Mouse (Mus musculus) spleen, postnatal 10 days (tissue): Measurements from ENCODE around the gene Clec9a.
A peak's percentile ranks its signal among the peaks of the same experiment; 100 is the strongest.

Source experiments
- DNase-seq, 2 experiments: peaks; one replicate each; pipeline ENCODE4 v3.0.0; 2021 to 2022; ENCODE audit warnings: low spot score in 2 of 2

The Clec9a gene

DNA sequence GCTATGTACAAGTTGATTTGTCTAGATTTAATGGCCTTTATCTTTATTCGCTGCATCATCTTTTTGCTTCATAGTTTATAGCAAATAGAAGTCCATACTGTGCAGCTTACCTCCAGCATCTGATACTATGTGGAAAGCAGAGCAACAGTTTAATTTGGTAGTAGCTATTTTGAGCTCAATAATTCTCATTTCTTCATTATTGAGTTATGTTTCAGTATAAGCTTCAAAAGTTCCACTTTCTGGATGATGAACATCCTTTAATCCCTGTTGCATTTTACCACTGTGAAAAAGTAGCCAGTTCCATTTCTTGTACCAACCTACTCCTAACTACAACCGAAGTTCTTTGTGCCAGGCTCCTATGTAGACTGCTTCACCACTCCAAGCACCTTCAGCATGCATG is at the start of gene Clec9a:
Gene Clec9a (plus strand): TSS at position 301 of the 400 bp plus-strand sequence.
- no peak for DNase-seq

GRCm38 (mm10) chr6:129359515-129359914 is 49.1 kb upstream of the Clec9a start:
- DNase-seq, result no peak

GRCm38 (mm10) chr6:129363942-129364341 is 44.7 kb upstream of the Clec9a start:
- DNase-seq, result no peak

- DNase-seq, result peak; percentile 18 to 57
These were observed 42.7 kb upstream of the Clec9a start for GRCm38 (mm10) chr6:129365959-129366359.

- no peak for DNase-seq
These were observed 39.1 kb upstream of the Clec9a start for GRCm38 (mm10) chr6:129369374-129370132.

DNA sequence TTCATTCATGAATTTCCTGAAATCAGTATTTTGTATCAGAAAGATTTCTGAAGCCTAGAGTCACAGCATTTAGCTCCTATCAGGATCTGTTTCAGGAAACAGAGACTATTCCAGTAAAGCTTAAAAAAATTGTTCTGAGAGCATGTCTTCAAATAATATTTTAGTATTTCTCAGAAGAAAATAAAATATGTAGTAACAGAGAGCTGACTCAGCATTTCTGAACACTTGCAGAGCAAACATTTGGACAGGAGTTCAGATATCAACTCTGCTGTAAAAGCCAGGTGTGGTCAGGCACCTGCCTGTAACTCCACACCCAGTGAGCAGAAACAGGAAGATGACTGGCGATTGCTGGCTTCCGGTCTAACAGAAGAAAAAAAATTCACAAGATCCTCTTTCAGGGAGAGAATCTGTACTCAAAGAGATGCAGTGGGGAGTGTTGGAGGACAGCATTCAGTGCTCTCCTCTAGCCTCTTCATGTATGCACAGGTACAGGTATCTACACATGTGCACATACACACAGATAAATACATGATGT is 33.7 kb upstream of the Clec9a start:
- no peak for DNase-seq

DNA sequence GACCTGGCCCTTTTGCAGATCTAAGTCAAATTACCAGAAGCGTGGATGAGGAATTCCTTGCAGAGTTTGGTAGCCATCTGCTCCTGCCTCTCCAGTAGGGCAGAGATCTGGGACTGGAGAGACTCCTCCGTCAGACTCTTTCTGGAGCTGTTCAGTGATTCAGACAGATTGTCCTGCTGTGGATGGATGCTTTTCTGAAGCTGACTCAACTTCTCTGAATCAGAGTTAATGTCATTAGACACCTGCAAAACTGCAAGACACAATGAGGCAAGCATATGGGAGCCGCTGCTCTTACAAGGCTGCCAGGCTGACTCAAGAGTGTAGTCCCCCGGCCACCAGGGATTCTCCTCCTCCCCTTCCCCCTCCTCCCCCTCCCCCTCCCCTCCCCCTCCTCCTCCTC is 28.2 kb upstream of the Clec9a start:
- DNase-seq, result no peak

GRCm38 (mm10) chr6:129381736-129382135 is 26.9 kb upstream of the Clec9a start:
- DNase-seq, result no peak

GRCm38 (mm10) chr6:129383466-129383865 is 25.2 kb upstream of the Clec9a start:
- no peak for DNase-seq

- no peak for DNase-seq
These were observed 23.7 kb upstream of the Clec9a start for GRCm38 (mm10) chr6:129385000-129385399.

DNA sequence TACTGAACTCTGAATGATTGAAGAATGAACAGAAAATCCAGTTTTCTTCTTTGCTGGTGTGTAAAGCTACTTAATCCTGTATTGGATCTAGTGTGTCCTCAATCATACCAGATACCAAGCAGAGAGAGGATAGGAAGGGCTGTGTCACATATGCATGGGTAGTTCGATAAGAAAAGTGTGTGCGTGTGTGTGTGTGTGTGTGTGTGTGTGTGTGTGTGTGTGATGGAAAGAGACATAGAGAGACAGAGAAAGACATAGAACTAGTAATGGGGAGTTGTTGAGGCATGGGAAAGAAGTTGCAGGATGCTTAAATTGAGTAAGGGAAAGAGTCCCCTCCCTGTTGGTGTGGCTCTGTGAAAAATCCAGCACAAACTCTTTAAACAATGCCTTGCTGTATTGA is 22.9 kb upstream of the Clec9a start, which contains the start of gene Clec12b:
Gene Clec12b (minus strand): TSS at position 101 of the 400 bp plus-strand sequence.
- no peak for DNase-seq

- no peak for DNase-seq
These were observed 15.5 kb upstream of the Clec9a start for GRCm38 (mm10) chr6:129393087-129393720.

- no peak for DNase-seq
These were observed 14.9 kb upstream of the Clec9a start for GRCm38 (mm10) chr6:129393732-129394131.

DNA sequence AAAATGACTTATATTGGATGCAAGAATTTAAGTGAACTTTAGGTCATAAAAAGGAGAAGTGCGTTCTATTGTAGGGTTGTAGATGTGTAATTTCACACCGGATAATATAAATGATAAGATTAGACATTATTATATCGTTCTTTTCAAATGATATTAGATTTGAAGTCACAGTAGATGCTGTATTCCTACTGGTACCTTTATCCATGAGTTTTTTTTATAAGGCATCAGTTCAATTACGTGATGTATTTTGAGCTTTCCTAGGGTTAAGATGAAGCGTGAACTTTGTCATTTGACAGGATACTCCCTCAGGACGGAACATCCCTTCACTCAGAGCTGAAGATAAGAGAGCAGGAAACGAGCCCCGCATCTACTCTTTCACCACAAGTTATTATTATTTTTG is 11.7 kb upstream of the Clec9a start, which contains the start of gene Clec1b:
Gene Clec1b (plus strand): TSS at position 301 of the 400 bp plus-strand sequence.
- DNase-seq, result no peak

DNA sequence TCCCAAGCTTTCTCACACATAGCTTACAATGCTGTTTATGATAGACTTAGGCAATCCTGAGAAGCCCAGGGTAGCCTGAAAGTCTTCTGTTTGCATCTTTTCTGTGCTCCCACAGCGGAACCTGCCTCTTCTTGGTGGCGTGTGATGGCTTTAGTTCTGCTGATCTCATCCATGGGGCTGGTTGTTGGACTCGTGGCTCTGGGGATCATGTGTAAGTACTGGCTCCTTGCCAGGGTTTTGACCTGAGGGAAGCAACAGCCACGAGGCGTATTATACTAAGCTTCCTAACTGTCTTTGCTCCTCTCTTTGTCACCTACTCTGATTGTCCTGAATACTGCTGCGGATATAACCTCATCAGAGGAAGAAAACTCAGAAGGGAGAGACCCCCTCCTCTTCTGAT is 8.7 kb upstream of the Clec9a start:
- DNase-seq, result no peak

DNA sequence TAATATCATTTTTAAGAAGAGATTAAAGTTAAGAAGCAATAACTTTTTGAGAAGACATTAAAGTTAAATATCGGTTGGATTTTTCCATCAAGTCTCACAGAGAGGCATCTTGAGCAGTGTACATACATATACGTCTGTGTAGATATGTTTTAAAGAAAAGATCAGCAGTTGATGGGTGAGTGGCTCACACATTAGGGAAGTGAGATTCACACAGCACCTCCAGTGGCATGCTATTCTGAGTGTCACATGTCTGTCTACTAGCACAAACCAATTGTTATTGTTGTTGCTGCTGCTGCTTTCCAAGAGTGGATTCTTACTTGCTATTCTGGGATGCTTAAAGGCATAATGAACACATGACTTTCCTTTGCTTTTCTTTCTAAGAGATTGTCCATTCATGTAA is 6.3 kb upstream of the Clec9a start:
- DNase-seq, result no peak

GRCm38 (mm10) chr6:129403391-129403790 is 5.3 kb upstream of the Clec9a start:
- no peak for DNase-seq

DNA sequence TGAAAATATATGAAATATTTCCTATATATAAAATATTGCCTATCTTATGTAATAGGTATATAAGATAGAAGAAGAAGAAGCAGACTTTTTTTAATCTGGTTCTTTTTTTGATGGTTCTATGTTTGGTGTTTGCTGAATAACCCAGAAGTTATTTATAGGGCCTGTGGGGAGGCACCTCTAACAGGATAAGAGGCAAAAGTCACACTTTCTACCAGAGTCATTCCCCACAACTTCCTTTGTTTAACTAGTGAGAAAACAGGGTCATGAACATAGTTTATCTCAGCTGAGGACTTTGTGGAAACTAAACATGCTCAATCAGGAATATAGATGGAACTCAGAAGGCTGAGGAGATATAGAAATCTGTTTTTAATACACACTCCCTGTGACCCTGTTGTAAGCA is 2.7 kb upstream of the Clec9a start:
- DNase-seq, result no peak

DNA sequence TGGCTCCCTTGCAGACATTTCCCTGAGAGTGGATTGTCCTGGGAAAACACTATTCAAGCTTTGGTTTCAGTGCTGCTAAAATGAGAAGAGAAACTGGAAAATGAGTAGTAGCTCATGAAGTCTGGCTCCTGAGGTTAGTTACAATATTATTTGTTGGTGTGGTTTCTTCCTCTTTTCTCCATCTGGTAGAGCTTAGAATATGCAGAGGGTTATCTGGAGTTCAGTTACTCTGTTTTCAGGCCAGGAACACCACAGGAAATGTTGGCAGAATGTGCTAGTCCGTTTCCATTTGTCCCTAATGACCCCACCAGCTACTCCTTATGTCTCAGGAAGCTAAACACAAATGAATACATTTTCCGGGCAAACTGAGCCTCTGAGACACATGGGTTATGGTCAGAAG is 1.3 kb upstream of the Clec9a start:
- no peak for DNase-seq

DNA sequence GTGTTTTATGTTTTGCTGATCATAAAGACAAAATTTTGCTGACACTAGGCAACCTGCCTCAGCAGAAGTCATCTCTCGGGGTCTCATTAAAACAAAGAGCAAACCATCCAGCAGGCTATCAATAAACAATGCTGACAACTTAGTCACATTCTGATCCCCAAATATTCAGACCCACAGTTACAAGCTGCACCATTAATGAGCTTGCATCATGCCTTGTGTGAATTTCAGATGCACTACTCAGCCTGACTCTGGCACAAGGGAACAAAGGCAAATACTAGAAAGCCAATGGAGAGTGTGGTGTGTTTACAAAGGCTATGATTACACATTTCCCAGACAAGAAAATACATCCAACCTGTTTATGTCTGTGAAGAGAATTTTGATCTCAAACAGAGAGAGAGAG is 5.5 kb downstream of the Clec9a start:
- DNase-seq, result no peak

GRCm38 (mm10) chr6:129422311-129422710 is 13.6 kb downstream of the Clec9a start:
- no peak for DNase-seq

GRCm38 (mm10) chr6:129423040-129423733 is 14.5 kb downstream of the Clec9a start:
- DNase-seq, result no peak
